Mouse (Mus musculus) kidney, postnatal 0 days (tissue): ENCODE measurements at regions not wholly inside any gene's neighbourhood (a gene's known extent, or its start where the extent isn't known, plus 50 kb on each side); places are given as distances from the start of the nearest gene placed in this dataset.

Experiments
- ATAC-seq: fragments of 200-750 bp; cut with Nextera tagmentation; replicated peaks from 2 replicates; pipeline ENCODE4 v1.8.0; 2017; ENCODE audit warnings: low read depth, moderate number of reproducible peaks, moderate TSS enrichment, moderate library complexity; ENCODE audit not compliant: low FRiP score
- DNase-seq: peaks from one replicate; pipeline ENCODE4 v3.0.0-alpha.2; 2016; ENCODE audit warnings: low spot score
- H3K27ac ChIP-seq: fragments of 300-500 bp; sonication (generic); 2 replicates; pipeline ENCODE4 v1.5.1; 2014; ENCODE audit warnings: mild to moderate bottlenecking
- H3K27me3 ChIP-seq: fragments of 300-500 bp; sonication (generic); 2 replicates; pipeline ENCODE4 v1.6.1; 2014; ENCODE audit warnings: low read length, mixed read lengths; ENCODE audit not compliant: insufficient read depth
- H3K36me3 ChIP-seq: fragments of 300-500 bp; sonication (generic); 2 replicates; pipeline ENCODE4 v1.6.1; 2014; ENCODE audit warnings: low read length, mixed read lengths; ENCODE audit not compliant: insufficient read depth
- H3K4me1 ChIP-seq: fragments of 300-500 bp; sonication (generic); replicated peaks from 2 replicates; pipeline ENCODE4 v1.6.1; 2014; ENCODE audit warnings: antibody characterized with exemption, low read length, mixed read lengths; ENCODE audit not compliant: insufficient read depth
- H3K4me2 ChIP-seq: fragments of 300-500 bp; sonication (generic); 2 replicates; pipeline ENCODE4 v1.6.1; 2014; ENCODE audit warnings: mild to moderate bottlenecking, low read length, moderate library complexity, mixed read lengths
- H3K4me3 ChIP-seq: fragments of 300-500 bp; sonication (generic); replicated peaks from 2 replicates; pipeline ENCODE4 v1.5.1; 2014; ENCODE audit warnings: low read depth, low read length
- H3K9ac ChIP-seq: fragments of 300-500 bp; sonication (generic); 2 replicates; pipeline ENCODE4 v1.6.1; 2014; ENCODE audit warnings: low read depth, low read length
- H3K9me3 ChIP-seq: fragments of 300-500 bp; sonication (generic); replicated peaks from 2 replicates; pipeline ENCODE4 v1.6.1; 2016; ENCODE audit warnings: low read length, inconsistent platforms, mixed read lengths
- CTCF ChIP-seq: IDR thresholded peaks from 2 replicates; pipeline ENCODE4 v1.5.1; 2016; ENCODE audit warnings: antibody characterized with exemption, low read depth, mild to moderate bottlenecking, moderate library complexity
- WGBS: fragments of 180-500 bp; shearing (Covaris S2); extraction: QIAGEN DNeasy Blood & Tissue Kit; methylation state at CpG from one replicate; pipeline ENCODE4 v1.1.7; 2014; 5-methylcytosine and 5-hydroxymethylcytosine counted together

GRCm38 (mm10) chr14:61665815-61666214, 58.6 kb downstream of the Kcnrg start:
- ATAC-seq = no peak
- H3K4me2 ChIP-seq = no peak overlapping the region
- no peak overlapping the region for H3K9ac ChIP-seq
- no peaks in the 10 kb centered on the region for H3K4me1 ChIP-seq
- no peak overlapping the region for H3K27ac ChIP-seq
- H3K27me3 ChIP-seq = no peaks in the 10 kb centered on the region
- WGBS = 86% methylated on average over 3 of the region's 3 CpGs
- no peak overlapping the region for H3K4me3 ChIP-seq
- H3K9me3 ChIP-seq = no peaks in the 10 kb centered on the region
- no peak for DNase-seq
- no peak for TF ChIP-seq CTCF
- H3K36me3 ChIP-seq = no peaks in the 10 kb centered on the region

GRCm38 (mm10) chr14:61673184-61673583, 65.9 kb downstream of the Kcnrg start:
- Histone ChIP-seq H3K27ac (no peak overlapping the region), H3K9me3 (no peaks in the 10 kb centered on the region), H3K9ac (no peak overlapping the region), H3K4me3 (no peak overlapping the region), H3K4me2 (no peak overlapping the region), H3K4me1 (no peaks in the 10 kb centered on the region), H3K36me3 (no peaks in the 10 kb centered on the region), H3K27me3 (no peaks in the 10 kb centered on the region)
- no peak for TF ChIP-seq CTCF
- no peak for DNase-seq
- WGBS = 58% methylated on average over 2 of the region's 2 CpGs
- no peak for ATAC-seq

- Histone ChIP-seq H3K27me3 (no peaks in the 10 kb centered on the region), H3K36me3 (no peaks in the 10 kb centered on the region), H3K9ac (no peak overlapping the region), H3K4me2 (no peak overlapping the region), H3K27ac (no peak overlapping the region), H3K4me1 (0 out of 2 replicates have a peak, but pooled peaks cover 3% of the 10 kb centered on the region), H3K4me3 (no peak overlapping the region), H3K9me3 (no peaks in the 10 kb centered on the region)
- DNase-seq (no peak), ATAC-seq (no peak)
- WGBS = 97% methylated on average over 1 of the region's 1 CpGs
- TF ChIP-seq CTCF = no peak
Measured at GRCm38 (mm10) chr14:61678107-61678506, 70.8 kb downstream of the Kcnrg start.

- H3K36me3 ChIP-seq = no peaks in the 10 kb centered on the region
- DNase-seq (peak; percentile 95), ATAC-seq (peak; percentile 85)
- TF ChIP-seq CTCF = peak; percentile 32; the same call in 1 of the 2 replicates
- WGBS = under 1% methylated on average over 45 of the region's 50 CpGs
- peak overlapping the region; percentile 98 for H3K4me2 ChIP-seq
- peak overlapping the region; percentile 89 for H3K9ac ChIP-seq
- H3K4me1 ChIP-seq = peaks cover 15% of the 10 kb centered on the region; the same call in 1 of the 2 replicates
- H3K27ac ChIP-seq = peak overlapping the region; percentile 98
- no peaks in the 10 kb centered on the region for H3K27me3 ChIP-seq
- H3K9me3 ChIP-seq = no peaks in the 10 kb centered on the region
- peak overlapping the region; percentile 58 for H3K4me3 ChIP-seq
Measured at GRCm38 (mm10) chr14:61680818-61681707, 73.8 kb downstream of the Kcnrg start.

- peaks cover 25% of the 10 kb centered on the region; the same call in 1 of the 2 replicates for H3K4me1 ChIP-seq
- DNase-seq = peak; percentile 83
- H3K9me3 ChIP-seq = no peaks in the 10 kb centered on the region
- no peaks in the 10 kb centered on the region for H3K36me3 ChIP-seq
- H3K27me3 ChIP-seq = no peaks in the 10 kb centered on the region
- H3K4me2 ChIP-seq = peak overlapping the region; percentile 98
- peak overlapping the region; percentile 98 for H3K27ac ChIP-seq
- H3K4me3 ChIP-seq = peak overlapping the region; percentile 58
- peak overlapping the region; percentile 89 for H3K9ac ChIP-seq
- ATAC-seq = peak; percentile 78
- TF ChIP-seq CTCF = no peak
- WGBS = under 1% methylated on average over 81 of the region's 90 CpGs
Measured at GRCm38 (mm10) chr14:61681708-61682701, 74.7 kb downstream of the Kcnrg start.
